Mouse (Mus musculus) v-Abl transformed pro-B cells (cell line): Measurements from ENCODE around the gene Tac4.

ENCODE experiments used
- in situ Hi-C, 2 experiments: fragments of 400-800 bp; cut with MboI; formaldehyde crosslinking; loops; one replicate each; pipeline ENCODE4 v1.15.1; 2025; ENCODE audit not compliant: unreplicated experiment in 2 of 2

Tac4 gene

DNA sequence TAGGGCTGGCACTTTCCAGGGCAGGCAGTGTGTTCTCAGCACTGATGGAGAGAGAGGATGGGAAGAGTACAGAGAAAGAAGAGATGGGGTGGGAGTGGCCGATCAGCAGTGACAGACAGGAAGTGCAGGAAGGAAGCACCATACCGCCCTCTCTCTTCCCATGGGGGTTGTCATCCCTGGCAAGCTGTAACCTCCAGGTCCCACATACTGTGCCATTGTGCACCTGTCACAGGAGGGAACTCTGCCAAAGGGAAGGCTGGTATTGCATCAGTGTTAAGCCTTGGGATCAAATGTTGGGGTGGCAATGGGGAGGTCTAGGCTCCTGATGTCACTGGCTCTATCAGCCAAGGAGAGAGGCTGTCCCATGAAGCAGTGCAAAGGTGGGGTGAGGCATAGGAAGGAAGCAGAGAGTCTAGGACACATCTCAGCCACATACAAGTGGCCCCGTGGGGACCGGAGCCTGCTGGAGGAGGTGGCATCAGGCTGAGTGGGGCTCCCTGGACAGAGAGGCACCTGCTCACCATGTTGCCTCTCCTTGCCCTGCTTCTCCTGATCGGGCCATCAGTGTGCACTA lies at the start of gene Tac4:
Gene Tac4, plus strand, starts transcription at position 352 of the 574 bp plus-strand sequence.
- in situ Hi-C loops: loop anchor here in 1 of 2 experiments (5.0 to 25.0 kb wide), 3 partner anchors 36 to 401 kb away; partner anchors contain the start of gene Phb

DNA sequence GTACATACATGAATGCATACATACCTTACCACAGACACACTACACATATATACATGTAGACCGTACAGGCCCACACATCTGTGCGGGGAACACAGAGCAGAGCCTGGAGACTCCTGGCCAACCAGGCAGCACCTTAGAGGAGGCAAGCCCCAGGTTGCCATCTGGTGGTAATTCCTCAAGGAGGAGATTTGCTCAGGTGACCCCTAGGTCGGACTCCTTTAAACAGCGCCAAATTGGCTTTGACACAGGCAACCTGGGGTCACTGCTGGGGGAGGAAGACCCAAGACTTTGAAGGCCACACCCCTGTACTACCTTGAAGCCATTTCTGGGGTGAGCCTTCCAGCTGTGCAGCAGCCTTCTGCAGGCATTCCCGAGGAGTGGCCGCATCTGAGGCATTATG lies 47.7 kb upstream of the Tac4 start:
- in situ Hi-C loops: no loop called here

DNA sequence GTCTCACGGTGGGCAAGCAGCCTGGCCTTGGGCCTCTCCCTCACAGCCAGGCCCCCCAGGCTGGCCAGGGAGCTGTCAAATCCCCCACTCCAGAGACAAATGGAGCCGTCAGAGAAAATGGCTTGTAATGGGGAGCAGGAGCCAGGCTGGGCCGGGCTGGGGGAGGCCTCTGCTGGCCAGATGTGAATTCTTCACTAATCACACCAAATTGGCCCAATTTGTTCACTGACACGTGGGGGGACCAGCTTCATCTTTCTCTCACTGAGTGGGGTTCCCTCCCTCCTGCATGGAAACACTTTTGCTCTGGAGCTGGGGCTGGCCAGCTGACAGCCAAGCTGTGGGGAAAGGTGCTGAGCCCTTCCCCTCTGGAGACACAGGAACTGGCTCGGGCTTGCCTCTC lies 47.0 kb upstream of the Tac4 start:
- in situ Hi-C loops: no loop called here

DNA sequence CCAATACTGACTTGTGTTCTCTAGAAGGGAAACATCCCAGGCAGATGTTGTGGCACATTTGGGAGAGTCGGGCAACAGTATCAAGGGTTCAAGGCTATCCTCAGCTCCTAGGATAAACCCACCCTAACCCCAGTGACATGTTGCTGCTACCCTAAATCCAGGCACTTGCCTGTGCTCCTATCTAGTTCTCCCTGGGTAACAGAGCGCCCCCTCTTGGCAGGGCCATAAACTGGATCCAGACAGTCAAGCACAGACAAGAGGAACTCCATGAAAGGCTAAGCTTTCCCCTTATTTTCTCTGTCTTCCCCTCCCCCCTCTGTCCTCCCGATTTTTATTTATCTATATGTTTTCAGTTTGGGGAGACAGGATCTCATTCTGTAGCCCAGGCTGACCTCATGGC lies 45.1 kb upstream of the Tac4 start:
- in situ Hi-C loops: no loop called here

DNA sequence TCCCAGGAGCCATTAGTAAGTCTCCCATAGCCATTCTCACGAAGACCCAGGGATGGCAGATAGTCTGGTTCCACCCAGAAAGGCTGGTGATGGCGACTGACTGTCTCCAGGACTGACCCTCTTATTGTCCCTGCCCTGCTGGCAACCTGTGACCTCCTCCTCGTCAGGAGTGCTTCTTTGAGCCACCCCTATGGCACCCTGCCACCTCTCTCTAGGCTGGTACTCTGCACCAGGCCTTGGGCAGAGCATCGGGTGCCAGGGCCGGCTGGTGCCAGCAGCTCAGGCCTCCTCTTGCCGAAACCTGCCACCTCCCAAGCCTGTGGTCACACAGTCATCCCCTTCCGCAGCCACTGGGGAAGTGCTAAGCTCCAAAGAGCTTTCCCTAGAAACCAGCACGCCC lies 42.2 kb upstream of the Tac4 start:
- in situ Hi-C loops: no loop called here

DNA sequence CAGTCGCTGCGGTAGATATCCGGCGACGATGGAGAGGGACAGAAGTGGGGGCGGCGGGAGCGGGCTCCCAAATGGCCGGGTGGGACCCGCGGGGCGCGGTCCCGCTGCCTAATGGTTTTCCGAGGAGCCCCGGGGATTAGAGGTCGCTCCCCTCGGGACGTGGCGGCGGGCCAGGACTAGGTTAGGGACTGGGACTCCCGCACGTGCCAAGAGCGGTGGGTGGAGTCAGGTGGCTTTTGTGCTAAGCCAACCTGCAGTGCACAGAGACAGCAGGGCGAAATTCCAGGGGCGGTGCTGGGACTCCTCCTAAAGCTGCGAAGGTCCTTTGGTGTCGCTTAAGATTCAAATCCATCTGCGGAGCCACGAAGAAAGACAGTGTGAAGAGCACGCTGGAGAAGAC lies 37.9 kb upstream of the Tac4 start:
- in situ Hi-C loops: no loop called here

DNA sequence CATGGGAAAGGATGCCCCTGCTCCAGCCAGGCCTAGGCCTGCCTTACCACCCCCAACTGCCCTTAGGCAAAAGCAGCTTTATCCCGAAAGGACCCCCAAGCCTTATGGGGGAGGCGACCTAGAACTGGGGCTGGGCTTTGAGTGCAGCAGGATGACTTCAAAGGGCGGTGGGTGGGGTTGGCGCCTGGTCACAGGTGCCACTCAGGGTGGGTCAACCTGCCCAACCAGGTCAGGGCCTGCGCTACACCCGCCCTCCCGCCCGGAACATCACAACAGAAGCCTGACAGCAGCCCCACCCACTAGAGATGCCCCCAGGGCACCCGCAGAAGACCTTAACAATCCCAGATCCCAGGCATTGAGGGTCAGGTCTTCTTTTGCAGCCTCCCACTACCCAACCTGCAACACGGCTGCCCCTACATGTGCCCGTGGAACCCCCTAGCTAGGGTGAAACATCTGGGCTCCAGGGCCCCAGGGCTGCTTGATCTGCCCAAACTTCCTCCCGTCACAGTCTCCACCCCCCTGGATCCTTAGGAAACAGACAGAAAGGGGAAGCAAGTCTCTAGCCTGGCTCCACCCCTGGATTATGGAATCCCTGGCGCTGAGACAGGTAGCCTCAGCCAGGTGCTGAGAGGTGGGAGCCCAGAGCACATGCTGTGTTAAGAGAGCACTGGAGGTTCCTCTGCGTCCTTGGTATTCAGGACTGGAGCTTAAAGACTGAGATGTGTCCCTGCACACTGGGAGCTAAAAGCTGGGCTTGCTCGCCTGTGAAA lies 37.0 kb upstream of the Tac4 start:
- in situ Hi-C loops: no loop called here

DNA sequence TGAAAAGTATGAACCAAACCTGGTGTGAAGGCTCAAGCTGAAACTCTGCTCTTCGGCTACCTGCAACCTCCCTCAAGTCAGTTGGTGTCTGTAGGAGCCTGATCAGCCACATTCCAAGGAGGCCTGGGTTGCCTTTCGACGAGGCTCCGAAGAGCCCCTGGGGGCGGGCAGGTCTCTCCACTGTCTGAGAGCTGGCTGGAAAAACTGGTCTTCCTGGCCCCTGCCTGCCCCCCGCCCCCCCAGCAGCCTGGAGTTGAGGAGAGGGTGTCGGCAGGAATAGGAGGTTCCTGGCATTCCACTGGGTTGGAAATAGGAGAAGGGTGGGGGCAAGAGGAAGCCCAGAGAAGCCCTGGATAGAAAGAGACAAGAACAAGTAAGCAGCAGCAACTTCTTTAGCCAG lies 35.9 kb upstream of the Tac4 start:
- in situ Hi-C loops: loop anchor here in 1 of 2 experiments (25.0 kb wide), 1 partner anchor 1012 kb away; no protein-coding TSS in a partner anchor

DNA sequence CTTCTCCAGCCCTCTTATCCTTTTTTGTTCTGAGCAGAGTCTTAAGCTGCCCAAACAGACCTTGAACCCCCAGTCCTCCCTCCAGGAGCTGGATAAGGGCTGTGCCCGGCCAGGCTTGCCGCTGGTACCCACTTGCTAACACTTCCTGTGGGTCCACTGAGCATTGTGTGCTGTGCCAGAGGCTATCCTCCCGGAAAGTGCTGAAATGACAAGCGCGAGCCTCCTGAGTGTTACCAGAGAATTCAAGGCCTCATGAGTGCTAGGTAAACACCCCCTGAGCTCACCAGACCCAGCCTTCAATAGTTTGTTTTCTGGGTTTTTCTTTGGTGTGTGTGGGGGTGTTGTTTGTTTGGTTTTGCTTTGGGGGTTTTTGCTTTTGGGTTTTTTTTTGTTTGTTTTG lies 33.9 kb upstream of the Tac4 start:
- in situ Hi-C loops: loop anchor here in 1 of 2 experiments (25.0 kb wide), 1 partner anchor 1010 kb away; no protein-coding TSS in a partner anchor

DNA sequence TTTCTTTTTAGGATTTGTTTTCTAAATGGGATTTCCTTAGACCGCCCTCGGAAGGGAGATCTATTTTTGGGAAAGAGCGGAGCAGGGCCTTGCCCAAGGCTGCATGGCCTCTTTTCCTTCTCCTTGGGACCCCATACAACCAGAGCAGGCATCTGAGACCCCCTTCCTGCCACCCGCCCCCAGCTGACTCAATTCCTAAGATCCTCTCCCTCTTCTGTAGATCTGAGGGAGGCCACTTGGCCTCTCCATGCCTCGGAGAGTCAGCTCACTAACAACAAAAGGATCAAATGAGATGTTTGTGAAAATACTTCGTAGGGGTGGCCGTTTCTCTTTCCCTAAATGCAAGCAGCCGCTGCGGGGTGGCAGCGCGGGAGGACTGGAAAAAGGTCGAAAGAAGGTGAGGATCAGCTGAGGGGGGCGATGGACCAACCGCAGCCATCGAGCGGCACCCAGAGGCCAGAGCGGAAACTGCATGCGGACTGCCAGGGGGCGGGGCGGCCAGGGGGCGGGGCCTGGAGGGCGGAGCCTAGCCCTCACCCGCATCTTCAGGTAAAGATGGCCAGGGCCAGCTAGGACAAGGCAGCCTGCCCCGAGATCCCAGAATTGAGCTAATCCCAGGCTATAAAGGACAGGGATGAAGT lies 29.5 kb upstream of the Tac4 start:
- in situ Hi-C loops: loop anchor here (10.0 to 25.0 kb wide), 4 partner anchors 97 to 1005 kb away; partner anchors contain the start of gene Col1a1 (in 1 of the 2)

DNA sequence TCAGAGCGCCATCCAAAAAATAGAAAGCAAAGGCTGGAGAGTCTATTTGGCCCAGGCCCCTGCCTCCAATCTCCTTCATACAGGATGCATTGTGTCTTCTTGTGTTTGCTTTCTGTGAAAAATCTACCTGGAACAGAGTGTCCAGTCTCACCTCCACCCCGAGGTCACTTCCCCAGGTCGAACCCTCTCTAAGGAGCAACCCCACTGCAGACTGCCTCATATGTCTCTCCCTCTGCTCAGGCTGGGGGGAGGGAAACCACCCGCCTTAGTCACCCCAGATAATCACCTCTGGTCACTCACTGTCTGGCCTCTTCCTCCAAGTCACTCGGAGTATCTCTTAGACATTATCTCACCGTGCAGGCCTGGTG lies 29.0 kb upstream of the Tac4 start:
- in situ Hi-C loops: loop anchor here (10.0 to 25.0 kb wide), 4 partner anchors 98 to 1005 kb away; partner anchors contain the start of gene Col1a1 (in 1 of the 2)

DNA sequence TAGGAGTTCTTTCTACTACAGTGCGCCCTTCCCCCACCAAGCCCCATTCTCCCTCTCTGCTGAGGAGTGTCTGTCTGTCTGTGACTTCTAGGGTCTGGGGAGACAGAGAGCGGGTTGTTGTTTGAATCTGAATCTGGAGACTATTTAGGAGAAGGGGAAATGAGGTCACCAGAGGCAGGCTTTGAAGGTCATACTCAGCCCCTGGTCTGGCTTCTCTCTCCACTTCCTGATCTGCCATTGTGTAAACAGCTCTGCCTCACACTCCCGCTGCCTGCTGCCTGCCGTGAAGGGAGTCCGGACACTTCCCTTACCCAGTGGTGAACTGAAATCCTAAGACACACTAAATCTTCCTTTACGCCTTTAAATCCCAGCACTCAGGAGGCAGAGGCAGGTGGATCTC lies 22.9 kb upstream of the Tac4 start:
- in situ Hi-C loops: loop anchor here (10.0 to 25.0 kb wide), 4 partner anchors 104 to 999 kb away; partner anchors contain the start of gene Col1a1 (in 1 of the 2)

DNA sequence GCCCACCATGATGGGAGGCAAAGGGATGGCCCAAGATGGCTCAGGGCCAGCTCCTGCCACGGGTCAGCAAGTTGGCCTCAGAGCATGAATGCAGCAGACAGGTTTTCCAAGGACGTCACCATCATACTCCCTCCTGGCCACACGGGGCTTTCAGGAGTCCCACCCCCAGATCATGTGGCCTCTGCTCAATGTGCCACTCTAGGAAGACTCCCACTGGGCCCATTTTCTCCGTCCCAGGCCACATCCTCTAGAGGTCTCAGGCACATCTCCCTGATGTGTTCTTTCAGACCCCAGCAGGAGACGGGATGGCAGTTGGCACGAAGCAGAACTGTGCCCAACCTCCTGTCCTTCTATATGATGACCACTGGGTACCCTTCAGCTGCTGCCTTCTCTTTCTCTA lies 18.7 kb upstream of the Tac4 start:
- in situ Hi-C loops: loop anchor here (5.0 to 25.0 kb wide), 2 partner anchors 120 to 995 kb away; partner anchors contain the start of gene Dlx3 (in 1 of the 2)

DNA sequence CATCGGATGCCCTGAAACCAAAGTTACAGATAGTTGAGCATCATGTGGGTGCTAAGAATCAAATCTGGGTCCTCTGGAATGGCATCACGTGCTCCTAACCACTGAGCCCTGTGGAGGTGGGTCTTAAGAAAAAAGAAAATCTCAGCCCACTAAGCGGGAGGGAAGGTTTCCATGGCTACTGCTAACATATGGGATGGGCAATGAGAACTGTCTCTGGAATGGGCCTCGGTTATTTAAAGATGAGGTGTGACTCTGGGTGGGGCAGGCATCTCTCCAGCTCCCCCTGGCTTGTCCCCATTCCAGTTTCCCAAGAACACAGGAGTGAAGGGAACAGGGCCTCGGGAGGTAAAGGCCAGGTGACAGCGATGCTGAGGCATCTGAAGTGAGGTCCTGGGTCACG lies 15.9 kb upstream of the Tac4 start:
- in situ Hi-C loops: loop anchor here in 1 of 2 experiments (25.0 kb wide), 1 partner anchor 992 kb away; no protein-coding TSS in a partner anchor

DNA sequence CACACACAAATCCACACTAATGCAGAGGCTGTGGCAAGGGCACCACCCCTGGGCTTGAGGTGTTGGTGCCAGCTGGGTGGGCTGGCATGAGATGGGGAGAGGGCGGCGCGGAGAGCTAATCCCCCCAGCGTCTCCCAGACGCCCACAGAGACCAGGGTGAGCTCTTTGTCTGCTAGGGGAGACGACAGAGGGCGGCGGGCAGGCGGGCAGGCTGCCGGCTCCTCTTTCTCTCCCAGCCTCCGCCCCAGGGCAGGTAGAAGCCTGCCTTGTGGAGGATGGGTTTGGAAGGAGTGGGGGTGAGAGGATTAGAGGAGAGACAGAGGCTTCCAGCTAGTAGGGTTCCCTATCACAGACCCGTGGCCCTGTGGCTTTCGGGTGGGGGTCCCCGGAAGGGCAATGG lies 14.3 kb upstream of the Tac4 start:
- in situ Hi-C loops: loop anchor here in 1 of 2 experiments (25.0 kb wide), 1 partner anchor 990 kb away; no protein-coding TSS in a partner anchor

DNA sequence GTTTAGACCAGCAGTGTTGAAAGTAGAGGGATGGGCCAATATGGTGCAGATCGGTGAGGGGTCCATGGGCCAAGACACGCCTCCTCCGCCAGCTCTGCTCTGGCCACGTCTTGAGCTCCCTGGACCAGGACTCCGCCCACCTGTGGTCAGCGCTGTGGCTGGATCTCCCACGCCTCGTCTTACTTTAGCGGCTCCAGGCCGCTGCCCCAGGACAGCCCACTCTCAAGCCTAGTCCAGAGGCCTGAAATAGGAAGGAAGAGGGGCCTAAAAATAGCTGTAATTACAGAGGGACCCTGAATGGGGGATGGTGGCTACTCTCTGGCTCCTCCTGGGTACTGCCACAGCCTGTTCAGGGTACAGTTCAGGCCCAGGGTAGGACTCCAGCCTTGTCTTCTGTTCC lies 11.2 kb upstream of the Tac4 start:
- in situ Hi-C loops: loop anchor here (10.0 to 25.0 kb wide), 2 partner anchors 205 to 412 kb away; partner anchors contain the start of genes Pdk2 (in 2 of the 2) and Phb (in 1 of the 2)

DNA sequence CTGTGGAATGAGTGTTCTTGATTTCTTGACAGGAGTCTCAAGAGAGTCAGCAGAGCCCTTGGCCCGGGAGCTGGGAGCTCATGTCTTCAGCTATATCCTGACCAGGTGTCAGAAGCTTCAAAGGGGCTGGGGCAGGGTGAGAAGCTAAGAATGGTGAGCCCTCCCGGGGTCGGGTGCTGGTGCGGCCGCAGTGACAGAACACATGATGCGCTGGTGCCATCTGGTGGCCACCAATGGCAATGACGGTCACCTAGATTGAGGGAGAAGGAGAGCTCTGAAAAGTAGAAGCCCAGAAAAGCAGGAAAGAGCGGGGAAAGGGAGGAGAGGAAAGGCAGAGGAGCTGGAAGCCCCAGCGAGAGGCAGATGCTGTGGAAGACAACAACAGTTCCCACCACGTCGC lies 10.0 kb upstream of the Tac4 start:
- in situ Hi-C loops: loop anchor here (10.0 to 25.0 kb wide), 2 partner anchors 206 to 411 kb away; partner anchors contain the start of genes Pdk2 (in 2 of the 2) and Phb (in 1 of the 2)

DNA sequence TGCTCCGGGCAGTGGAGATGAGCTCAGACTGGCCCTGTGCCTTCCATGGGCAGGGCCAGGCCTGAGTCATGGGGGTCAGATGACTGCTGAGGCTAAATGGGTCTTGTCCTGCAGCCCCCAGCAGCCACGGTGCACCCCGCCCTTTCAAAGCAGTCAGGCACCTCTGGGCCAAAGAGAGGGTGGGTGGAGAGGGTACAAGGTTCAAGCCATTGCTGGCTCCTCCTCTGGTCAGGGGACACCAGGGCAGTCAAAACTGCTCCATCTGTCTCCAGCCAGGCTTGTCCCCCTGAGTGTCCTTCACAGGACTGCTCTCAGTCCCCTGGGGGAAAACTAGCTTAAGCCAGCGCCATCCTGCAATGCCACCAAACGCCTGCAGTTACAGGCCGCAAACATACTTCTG lies 9.2 kb upstream of the Tac4 start:
- in situ Hi-C loops: loop anchor here (10.0 to 25.0 kb wide), 2 partner anchors 207 to 410 kb away; partner anchors contain the start of genes Pdk2 (in 2 of the 2) and Phb (in 1 of the 2)

DNA sequence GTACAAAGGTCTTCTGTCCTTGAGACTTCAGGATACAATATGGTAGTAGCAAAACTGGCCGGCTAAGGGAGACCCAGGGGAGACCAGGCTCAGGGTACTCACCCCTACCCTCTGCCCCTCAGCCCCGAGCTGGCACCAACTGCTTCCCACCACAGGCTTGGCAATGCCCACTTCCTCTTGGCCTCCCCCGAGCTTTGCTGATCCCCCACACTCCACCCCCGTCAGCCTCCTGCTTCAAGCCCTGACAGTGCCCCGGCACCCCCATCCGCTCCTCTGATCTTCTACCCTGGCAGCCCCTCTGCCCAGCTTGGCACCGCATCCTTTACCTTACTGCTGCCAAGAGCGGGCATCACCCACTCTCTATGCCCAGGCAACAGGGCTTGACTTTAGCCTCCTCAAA lies 7.2 kb upstream of the Tac4 start:
- in situ Hi-C loops: loop anchor here (10.0 to 25.0 kb wide), 2 partner anchors 209 to 408 kb away; partner anchors contain the start of genes Pdk2 (in 2 of the 2) and Phb (in 1 of the 2)

DNA sequence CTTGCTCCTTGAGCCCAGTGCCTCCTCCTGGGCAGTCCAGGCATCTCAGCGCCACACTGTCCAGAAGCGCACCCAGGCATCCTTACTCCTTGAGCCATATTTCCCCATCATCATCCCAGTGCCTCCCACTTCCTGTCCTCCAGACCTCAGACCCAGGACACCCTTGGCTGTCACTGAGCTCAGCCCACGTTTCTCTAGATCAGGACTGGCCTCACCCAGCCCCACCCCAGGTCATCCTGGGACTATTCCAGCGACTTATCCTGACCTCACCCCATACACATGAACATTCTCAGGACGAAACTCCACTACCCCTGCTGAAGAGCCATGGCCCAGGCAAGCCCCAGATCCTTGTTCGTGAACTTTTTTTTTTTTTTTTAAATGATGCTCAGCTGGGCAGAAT lies 5.6 kb upstream of the Tac4 start:
- in situ Hi-C loops: loop anchor here (5.0 to 25.0 kb wide), 6 partner anchors 42 to 407 kb away; partner anchors contain the start of genes Pdk2 (in 2 of the 2) and Phb (in 1 of the 2)
